Mouse (Mus musculus): ENCODE measurements around the gene Dock4.

The Dock4 gene

DNA sequence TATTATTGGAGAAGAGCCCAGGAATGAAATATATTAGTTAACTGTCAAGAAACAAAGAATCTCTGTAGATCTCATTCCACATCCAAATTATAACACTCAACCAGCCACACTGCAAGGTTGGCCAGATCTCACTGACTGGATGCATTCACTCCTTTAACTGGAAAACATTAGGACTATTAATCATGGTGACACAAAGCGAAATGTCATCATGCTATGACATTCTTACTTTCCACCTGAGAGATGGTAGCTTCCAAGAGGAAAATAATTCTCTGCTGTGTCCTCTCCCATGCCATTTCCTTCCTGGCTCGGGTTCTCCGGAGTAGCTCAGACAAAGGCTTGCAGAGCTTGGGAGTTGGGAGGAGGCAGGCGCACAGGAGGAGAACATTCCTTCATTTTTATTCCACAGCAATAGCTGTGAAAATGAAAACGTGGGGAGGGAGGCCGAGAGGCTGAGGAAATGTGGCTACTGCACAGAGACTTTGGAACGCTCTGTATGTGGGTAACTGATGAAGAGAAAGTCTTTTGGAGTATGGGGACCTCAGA is 17.0 kb downstream of the Dock4 start:
- DNase-seq (ENCODE audit: low spot score in 2 of 2) = no peak

GRCm38 (mm10) chr12:40463828-40464227 is 18.1 kb downstream of the Dock4 start:
- no peak for DNase-seq (ENCODE audit: low spot score in 2 of 2)

- no peak for DNase-seq (ENCODE audit: low spot score in 2 of 2)
These were observed 18.5 kb downstream of the Dock4 start for GRCm38 (mm10) chr12:40464282-40464681.

- peak in 1 of 2 experiments; percentile 43 for DNase-seq (ENCODE audit: low spot score in 2 of 2)
These were observed 22.5 kb downstream of the Dock4 start for GRCm38 (mm10) chr12:40468235-40468634.

DNA sequence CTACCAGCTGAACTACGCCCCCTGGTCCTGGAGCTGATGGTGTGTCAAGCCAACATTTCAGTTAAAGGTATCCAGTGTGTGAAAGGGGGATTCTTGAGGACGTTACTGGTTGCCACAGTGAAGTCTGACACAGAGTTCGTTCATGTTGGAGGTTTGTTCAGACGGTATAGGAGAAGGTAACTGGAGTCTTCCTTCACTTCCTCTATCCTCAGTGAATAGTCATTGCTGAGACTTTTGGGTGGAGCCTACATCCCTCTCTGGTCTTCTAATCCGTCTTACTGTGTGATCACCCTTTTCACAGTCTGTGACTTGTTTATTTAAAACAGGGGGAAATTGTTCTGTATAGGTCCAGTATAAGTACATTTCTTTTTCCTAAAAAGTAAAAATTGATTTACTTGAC is 23.3 kb downstream of the Dock4 start:
- DNase-seq (ENCODE audit: low spot score in 2 of 2) = no peak

DNA sequence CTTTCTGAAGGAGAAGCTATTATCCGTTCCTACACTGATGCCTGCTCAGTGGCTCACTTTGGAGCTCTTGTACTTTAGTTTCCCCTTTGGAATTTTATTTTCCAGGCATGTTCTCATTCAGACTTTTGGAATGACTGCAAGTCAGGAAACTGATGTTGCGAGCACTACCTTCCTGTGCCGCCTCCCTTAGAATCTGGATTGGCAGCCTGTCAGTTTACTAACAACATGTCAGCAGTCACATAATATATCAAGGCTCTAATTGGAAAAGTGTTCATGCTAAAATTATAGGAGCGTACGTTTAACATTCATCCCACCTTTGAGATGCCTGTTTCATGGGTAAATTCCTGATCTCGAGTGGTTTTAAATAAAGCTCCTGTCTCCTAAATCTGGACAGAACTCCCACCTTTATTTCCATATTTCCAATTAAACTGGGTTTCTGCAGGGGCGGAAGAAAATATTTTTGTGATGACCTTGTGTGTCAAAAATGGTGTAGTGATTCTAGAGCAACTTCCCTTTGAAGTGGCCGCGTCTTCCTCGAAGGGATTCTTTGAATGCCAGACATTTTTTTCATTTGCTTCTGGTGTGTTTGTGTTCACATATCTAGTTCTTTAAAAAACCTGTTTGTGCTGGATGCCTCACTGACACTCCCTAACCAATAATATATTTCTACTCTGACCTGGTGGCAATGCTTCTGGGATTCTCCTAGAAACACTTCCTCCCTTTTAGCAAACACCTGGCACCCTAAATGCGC is 26.1 kb downstream of the Dock4 start:
- no peak for DNase-seq (ENCODE audit: low spot score in 2 of 2)

- no peak for DNase-seq (ENCODE audit: low spot score in 2 of 2)
These were observed 28.0 kb downstream of the Dock4 start for GRCm38 (mm10) chr12:40473709-40474108.

DNA sequence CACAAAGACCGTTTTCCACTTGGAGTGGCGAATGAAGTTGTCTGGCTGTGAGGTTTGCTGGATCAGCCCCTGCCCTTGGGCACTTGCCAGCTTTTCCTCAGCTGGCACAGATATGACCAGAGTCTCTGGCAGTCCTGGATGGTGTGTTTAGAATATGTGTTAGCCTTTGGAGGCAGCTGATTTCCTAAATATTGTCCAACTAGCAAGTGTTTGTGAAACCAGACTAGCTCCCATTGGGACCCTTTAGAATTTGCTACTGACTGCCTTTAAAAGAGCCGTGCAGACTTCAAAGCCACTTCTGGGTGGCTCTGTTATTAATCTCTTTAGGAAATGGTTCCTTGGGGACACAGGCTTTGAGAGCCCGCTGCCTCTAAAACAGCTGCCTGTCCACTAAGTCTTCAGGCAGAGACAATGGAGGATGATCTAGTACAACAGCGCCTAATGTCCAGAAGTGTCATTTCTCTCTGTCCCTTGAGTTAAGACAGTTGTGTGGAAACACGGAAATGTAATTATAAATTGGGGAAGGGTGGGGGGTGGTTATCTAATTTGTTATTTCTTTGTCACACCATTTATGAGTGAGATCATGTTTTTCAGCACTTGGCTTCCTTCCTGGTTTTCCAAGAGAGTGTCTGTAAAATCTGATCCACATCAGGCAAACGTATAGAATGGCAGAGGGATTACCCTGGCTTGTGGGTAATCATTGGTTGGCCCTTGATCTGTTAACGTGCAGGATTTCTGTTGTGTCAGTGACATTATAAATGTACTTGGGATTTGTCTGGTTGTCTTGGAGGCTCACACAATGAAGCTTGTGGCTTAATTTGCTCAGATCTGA is 32.1 kb downstream of the Dock4 start:
- DNase-seq (ENCODE audit: low spot score in 2 of 2) = no peak

DNA sequence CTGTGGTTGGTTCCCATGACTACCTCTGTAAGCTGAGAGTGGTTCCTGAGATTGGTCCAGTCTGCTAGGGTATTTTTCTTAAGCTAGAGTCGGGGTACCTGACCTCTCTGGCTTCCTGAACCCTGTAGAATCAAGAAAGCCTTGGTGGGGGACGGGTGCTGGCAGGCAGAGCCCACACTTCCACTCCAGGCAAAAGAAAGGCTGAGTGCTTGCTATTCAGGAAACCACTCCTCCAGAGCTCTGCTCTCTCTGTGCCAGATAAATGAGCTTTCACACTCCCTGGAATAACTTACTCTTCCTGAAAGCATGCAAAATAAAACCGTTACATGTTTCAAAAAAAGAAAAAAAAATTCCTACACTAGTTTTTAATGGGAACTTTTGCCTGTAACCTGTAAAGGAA is 38.5 kb downstream of the Dock4 start:
- no peak for DNase-seq (ENCODE audit: low spot score in 2 of 2)

DNA sequence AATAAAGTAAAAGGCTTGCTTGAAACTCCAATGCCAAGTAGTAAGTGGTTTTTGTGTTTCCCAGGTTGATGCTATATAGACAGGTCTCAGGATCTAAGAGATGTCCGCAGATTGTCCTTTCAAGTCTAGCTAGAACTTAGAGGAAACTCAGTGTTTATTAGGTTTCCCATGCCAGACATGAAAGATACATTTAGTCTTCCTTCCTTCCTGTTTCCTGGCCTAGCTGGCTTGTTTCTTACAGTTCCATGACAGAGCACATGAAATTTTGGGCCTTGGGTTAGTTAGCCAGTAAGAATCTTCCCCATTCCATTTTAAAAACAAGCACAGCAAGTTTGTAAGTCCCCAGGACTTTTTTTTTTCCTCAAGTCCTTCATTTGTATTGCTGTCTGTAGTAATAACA is 39.5 kb downstream of the Dock4 start:
- DNase-seq (ENCODE audit: low spot score in 2 of 2) = no peak

- no peak for DNase-seq (ENCODE audit: low spot score in 2 of 2)
These were observed 40.5 kb downstream of the Dock4 start for GRCm38 (mm10) chr12:40486047-40486837.

GRCm38 (mm10) chr12:40496387-40496786 is 50.6 kb downstream of the Dock4 start:
- DNase-seq (ENCODE audit: low spot score in 2 of 2) = no peak

DNA sequence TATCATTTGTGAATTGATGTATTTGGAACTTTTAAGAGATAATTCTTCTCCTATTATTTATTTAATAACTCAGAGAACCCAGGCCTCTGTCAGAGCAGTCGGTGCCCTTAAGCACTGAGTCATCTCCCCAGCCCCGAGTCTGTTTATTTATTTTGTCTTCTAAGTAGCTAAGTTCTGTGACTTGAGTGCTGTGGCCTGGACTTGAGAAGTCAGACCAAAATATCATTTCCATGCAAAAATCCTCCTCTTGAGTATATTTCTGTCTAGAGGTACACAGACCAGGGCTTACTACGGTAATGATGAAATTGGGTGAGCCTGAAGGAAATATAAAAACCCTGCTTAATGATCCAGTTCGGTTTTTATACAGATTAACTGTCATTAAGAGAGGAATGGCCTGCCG is 52.1 kb downstream of the Dock4 start:
- no peak for DNase-seq (ENCODE audit: low spot score in 2 of 2)

DNA sequence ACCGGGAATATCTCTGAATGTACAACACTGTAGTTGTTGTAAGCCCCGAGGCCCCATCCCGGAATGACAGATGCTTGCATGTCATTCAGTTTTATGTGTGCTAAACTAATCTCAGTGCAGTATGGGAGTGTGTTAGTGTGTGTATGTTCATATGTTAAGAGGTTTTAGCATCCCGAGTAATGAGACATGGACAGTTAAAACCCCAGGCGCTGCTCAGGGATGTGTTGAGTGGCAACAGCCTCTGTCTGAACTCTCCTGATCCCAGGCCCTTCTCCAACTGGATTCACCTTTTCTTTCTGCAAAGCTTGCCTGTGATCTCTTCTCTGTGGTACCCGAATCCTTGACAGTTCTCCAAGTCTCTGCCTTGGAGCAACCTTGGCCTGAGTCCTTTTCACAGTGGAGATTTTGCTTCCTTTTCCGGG is 52.5 kb downstream of the Dock4 start:
- no peak for DNase-seq (ENCODE audit: low spot score in 2 of 2)

DNA sequence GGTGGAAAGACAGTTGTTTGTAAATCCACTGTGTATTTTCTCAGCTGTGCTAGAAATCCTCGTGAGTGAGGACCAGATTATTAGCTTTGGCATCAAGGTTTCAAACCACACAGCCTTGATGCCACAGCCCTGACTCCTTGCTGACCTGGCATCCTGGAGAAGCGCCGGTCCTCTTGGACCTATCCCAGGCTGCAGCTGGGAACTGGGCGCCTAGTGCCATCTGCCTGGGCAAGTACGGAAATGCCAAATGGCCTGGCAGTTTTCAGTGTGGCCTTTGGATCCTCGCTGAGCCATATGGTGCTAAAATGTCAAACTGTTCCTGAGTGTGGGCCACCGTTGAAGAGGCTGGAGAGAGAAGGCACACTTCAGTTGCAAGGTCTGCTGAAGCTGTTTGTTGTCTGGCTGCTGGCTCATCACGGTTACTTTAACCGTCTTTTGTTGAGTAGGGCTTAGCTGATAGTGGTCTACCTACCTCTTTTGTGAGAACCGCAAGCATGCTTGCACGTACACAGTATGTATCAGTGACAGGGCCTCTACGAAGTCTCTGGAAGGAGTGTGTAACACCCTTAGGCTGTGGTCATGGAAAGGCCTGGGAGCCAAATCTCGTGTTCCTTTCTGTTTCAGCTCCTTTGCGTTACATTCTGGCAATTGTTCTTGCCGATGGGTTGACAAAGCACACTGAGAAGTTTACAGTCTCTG is 53.3 kb downstream of the Dock4 start:
- peak in 1 of 2 experiments; percentile 48 for DNase-seq (ENCODE audit: low spot score in 2 of 2)

DNA sequence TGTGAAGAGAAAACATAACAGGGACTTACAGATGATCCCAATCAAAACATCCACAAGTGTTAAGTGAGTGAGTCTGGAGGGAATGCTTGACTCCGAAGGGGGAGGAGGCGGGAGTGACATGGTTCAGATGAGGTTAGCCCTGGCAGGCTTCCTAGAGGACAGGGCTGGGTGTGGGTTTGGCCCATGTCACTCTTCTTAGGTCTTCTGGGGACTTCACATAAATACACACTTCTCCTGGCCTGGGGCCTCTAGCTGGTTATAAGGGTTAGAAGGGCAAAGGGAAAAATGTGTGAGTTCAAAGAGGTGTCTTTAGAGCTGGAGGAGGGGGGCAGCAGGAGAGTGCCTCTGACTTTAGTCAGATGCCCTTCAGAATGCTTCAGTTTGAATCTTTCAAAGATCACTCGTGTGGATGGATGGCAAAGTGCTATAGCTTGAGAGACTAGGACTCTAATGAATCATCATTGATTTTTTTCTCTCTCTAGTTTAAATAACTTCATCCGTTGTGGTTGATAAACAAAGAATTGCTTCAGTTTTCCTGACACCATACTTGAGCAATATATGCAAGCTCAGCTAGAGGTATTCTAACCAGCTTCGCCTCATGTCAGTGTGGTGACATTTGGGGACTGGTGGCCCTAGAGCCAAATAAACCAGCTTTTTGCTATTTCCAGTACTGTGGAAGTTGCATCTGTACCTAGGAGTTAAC is 54.0 kb downstream of the Dock4 start:
- DNase-seq (ENCODE audit: low spot score in 2 of 2) = no peak

DNA sequence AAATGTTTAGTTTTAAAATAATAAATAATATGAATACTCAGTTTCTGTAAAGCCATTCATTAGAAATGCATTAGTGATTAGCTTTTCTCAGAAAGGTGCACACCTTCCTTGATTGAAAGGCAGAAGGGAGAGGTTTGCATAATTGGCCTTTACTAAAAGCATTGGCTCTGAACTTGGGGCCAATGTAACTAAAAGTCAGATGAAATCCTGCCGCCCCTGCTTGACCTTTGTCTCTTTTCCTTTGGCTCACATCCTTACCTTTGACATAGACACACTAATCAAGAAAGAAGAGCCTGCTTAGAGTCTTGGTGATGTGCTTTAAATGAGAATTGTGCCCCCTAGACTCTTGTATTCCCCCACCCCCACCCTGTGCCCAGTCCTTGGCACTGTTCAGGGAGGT is 55.4 kb downstream of the Dock4 start:
- no peak for DNase-seq (ENCODE audit: low spot score in 2 of 2)

DNA sequence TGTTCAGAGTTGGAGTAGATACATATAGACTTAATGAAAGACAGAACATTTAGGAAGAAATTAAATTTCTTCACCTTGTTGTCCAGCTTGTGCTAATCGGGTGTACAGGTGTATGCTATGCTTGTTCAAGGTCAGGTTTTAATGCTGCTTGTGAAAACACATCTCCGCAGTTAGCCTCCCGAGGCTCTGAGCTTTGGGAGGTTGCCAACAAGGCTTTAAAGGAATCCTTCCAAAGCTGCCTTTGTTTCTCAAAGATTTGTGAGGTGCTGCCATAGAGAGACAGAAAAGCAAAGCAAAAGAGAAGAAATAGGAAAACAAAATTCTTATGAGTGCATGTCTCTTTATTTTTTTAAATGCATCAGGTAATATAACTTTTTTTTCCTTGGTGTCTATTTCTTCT is 57.8 kb downstream of the Dock4 start:
- no peak for DNase-seq (ENCODE audit: low spot score in 2 of 2)

- no peak for DNase-seq (ENCODE audit: low spot score in 2 of 2)
These were observed 58.9 kb downstream of the Dock4 start for GRCm38 (mm10) chr12:40504687-40505086.

GRCm38 (mm10) chr12:40507823-40508390 is 62.2 kb downstream of the Dock4 start:
- no peak for DNase-seq (ENCODE audit: low spot score in 2 of 2)
